Mouse (Mus musculus) cortical plate, adult 2 months (tissue): Measurements from ENCODE around the gene Mpp1. TPM values are rescaled to one million over a fixed set of nuclear protein-coding genes. Genes with fewer than 3 reads are reported as not detected.
A peak's percentile ranks its signal among the peaks of the same experiment; 100 is the strongest.

Source experiments
- H3K27ac ChIP-seq: fragments of 200-500 bp; 2 replicates; pipeline ENCODE4 v1.5.1; 2012; ENCODE audit warnings: low read length, control low read depth, inconsistent platforms; ENCODE audit not compliant: insufficient read depth
- H3K4me1 ChIP-seq: fragments of 200-500 bp; 2 replicates; pipeline ENCODE4 v1.6.1; 2011; ENCODE audit warnings: low read length; ENCODE audit not compliant: control insufficient read depth, insufficient read depth
- H3K4me3 ChIP-seq: fragments of 200-500 bp; 2 replicates; pipeline ENCODE4 v1.5.1; 2011; ENCODE audit warnings: mild to moderate bottlenecking, low read length, control low read depth; ENCODE audit not compliant: insufficient read depth
- CTCF ChIP-seq: fragments of 200-500 bp; IDR thresholded peaks from 2 replicates; pipeline ENCODE4 v1.5.1; 2011; ENCODE audit warnings: mild to moderate bottlenecking, control low read depth, low read length; ENCODE audit not compliant: insufficient read depth; ENCODE audit errors: extremely low read depth
- POLR2A ChIP-seq: fragments of 200-500 bp; IDR thresholded peaks from 2 replicates; pipeline ENCODE4 v1.6.1; 2011; ENCODE audit warnings: mild to moderate bottlenecking, low read length, control low read depth; ENCODE audit not compliant: insufficient read depth; ENCODE audit errors: extremely low read depth
- polyA plus RNA-seq: library from polyadenylated mRNA; depleted of rRNA; stranded (reverse); fragments of >200 nt; gene quantifications from 2 replicates; pipeline ENCODE4 v1.2.3, GENCODE M21; 2012

Mpp1 gene
- polyA plus RNA-seq, 1 experiment = 36.1 TPM

GRCm38 (mm10) chrX:75129474-75129873 lies 1.3 kb downstream of the Mpp1 start:
- TF ChIP-seq CTCF (no peak), POLR2A (no peak)
- Histone ChIP-seq H3K27ac (no peak overlapping the region), H3K4me1 (peaks cover 2% of the 10 kb centered on the region; the same call in 1 of the 2 replicates), H3K4me3 (peak overlapping the region; percentile 56; the same call in 1 of the 2 replicates)

GRCm38 (mm10) chrX:75128333-75128980 lies 2.4 kb downstream of the Mpp1 start:
- no peak overlapping the region for H3K27ac ChIP-seq
- H3K4me3 ChIP-seq = no peak overlapping the region
- TF ChIP-seq POLR2A (no peak), CTCF (no peak)
- H3K4me1 ChIP-seq = peaks cover 2% of the 10 kb centered on the region; the same call in 1 of the 2 replicates

DNA sequence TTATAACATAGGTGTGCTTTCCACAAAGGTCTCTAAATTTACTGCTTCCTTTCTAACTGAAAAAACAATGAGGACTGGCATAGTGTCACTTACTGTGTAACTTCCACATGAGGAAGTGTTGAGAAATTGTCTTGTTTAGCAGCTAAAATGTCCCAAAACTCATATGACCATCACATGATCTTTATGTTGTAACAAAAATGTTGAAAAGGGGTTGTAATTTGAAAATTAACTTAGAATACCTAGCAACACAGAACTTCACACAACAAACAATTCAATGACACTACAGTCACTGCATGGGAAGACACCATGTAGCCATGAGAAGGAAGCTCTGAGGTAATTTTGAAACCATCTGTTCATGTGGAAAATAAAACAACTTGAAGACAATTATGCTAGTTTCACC lies 3.9 kb downstream of the Mpp1 start:
- Histone ChIP-seq H3K4me3 (no peak overlapping the region), H3K4me1 (peaks cover 2% of the 10 kb centered on the region; the same call in 1 of the 2 replicates), H3K27ac (no peak overlapping the region)
- TF ChIP-seq POLR2A (no peak), CTCF (no peak)

DNA sequence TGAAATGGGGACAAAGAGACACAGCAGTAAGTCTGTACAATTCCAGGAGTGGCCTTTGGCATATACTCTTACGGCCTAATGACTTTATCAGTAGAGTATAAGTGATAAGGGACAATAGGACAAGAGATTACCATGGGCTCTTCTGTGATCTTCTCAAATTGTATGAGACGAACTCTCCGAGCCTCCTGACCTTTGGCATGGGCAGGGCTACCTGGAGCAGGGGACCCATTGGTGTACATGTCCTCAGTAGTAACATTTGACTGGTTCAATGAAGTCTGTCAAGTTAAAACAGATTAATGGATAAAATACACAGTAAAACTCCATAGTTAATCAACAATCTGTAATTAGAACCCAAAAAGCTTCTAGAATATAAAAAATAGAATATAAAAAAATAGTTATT lies 5.2 kb downstream of the Mpp1 start:
- H3K27ac ChIP-seq = no peak overlapping the region
- no peak overlapping the region for H3K4me3 ChIP-seq
- TF ChIP-seq POLR2A = no peak
- TF ChIP-seq CTCF = no peak
- peaks cover 2% of the 10 kb centered on the region; the same call in 1 of the 2 replicates for H3K4me1 ChIP-seq

DNA sequence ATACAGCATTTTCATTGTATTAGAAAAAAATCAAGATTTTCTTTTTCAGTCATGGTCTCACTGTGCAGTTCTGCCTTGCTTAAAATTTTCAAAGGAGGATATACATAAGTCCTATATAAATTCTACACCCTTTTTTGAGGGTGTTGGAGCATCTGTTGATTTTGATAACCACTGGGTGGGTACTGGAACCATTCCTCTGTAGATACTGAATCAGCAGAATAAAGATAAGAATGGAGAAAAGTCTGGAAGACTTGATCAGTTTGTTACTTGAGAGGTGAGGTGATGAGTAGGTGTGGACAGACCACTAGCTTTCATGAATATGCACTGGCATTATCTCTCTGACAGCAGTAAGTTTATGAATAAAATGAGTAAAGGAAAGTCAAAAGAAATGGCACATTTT lies 15.3 kb downstream of the Mpp1 start:
- Histone ChIP-seq H3K27ac (no peak overlapping the region), H3K4me3 (no peak overlapping the region), H3K4me1 (no peaks in the 10 kb centered on the region)
- TF ChIP-seq POLR2A (no peak), CTCF (no peak)

DNA sequence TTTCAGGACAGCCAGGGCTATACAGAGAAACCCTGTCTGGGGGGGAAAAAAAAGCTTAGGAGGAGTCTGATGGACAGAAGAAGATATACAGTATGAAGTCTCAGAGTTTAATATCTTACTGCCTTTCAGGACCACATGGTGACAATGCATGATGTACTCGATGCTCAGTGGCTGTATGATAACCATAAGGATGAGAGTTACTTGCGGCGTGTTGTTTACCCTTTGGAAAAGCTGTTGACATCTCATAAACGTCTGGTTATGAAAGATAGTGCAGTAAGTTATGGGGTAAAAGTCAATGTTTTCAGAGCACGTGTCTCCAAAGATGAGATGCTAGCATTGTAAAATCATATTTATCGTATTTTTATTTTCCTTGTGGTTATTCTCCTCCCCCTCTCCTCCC lies 28.5 kb downstream of the Mpp1 start:
- Histone ChIP-seq H3K27ac (no peak overlapping the region), H3K4me3 (no peak overlapping the region), H3K4me1 (no peaks in the 10 kb centered on the region)
- TF ChIP-seq POLR2A (no peak), CTCF (no peak)

DNA sequence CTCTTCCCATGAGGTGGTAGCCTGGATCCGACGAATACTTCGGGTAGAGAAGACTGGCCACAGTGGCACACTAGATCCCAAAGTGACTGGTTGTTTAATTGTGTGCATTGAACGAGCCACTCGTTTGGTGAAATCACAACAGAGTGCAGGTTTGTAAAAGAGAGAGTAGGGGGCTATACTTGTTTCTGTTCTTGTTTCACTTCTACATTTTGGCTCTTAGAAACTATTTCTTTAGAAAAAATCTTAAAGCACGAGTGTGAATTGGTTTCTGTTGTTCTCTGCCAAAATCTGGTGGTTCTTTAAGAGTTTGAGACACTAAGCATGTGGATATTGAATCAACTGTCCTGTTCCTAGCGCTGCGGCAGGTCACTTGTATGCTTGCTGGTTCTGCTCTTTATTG lies 32.0 kb downstream of the Mpp1 start:
- TF ChIP-seq POLR2A = no peak
- no peak for TF ChIP-seq CTCF
- H3K4me3 ChIP-seq = no peak overlapping the region
- H3K4me1 ChIP-seq = no peaks in the 10 kb centered on the region
- H3K27ac ChIP-seq = no peak overlapping the region

- H3K27ac ChIP-seq = no peak overlapping the region
- H3K4me1 ChIP-seq = no peaks in the 10 kb centered on the region
- TF ChIP-seq CTCF (no peak), POLR2A (no peak)
- H3K4me3 ChIP-seq = peak overlapping the region; percentile 65
Measured at GRCm38 (mm10) chrX:75096163-75096770, 34.5 kb downstream of the Mpp1 start.

DNA sequence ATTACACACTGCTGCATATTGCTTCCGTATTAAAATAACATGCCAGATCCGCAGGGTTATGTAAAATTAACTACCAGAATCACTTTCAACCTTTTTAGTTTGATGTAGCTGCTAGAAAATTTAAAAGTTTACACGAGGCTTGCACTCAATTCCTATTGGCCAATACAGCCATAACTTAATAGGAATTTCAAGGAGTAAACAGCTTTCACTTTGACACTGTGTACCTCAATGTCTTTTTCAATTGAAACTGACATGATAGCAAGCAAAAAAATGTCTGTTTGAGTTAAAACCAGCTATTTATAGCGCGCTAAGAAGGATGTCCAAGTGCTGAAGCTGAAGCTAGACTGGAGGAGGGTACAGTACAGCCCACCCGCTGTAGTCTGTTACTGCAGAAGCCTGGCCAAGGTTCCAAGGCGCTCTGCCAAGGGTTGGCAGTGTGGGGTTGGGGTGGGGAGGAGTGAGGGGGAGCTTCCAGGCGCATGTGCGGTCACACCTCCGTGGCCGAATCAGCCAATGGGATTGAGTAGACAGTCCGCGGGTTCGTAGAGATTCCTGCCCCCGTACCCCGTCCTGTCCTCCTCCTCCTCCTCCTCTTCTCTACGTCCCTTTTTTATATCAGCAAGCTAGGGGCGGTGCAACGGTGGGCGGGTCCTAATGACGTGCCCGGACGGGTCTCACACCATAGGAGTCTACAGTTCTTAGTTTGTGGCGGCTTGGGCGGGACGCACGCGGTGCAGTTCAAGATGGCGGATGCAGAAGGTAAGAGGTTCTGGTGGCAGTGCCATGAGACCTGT lies 35.2 kb downstream of the Mpp1 start, which contains the start of gene Dkc1:
TSS of gene Dkc1 (plus strand) at position 486 of the 794 bp plus-strand sequence.
- no peaks in the 10 kb centered on the region for H3K4me1 ChIP-seq
- H3K4me3 ChIP-seq = peak within 1 kb of the TSS; percentile 65
- peak within 1 kb of the TSS; percentile 58; the same call in 1 of the 2 replicates for H3K27ac ChIP-seq
- TF ChIP-seq CTCF (no peak), POLR2A (peak; percentile 27; the same call in 1 of the 2 replicates)
